Mouse (Mus musculus) erythroblast, embryonic 14.5 days (primary cell): ENCODE results near the gene Ccn2.

Source experiments
- GATA1 ChIP-seq: IDR thresholded peaks from 2 replicates; pipeline ENCODE4 v1.6.1; 2012; ENCODE audit warnings: low read length, inconsistent platforms, mixed read lengths
- TAL1 ChIP-seq: IDR thresholded peaks from 3 replicates; pipeline ENCODE4 v1.6.1; 2012; ENCODE audit warnings: low read length, inconsistent platforms, mixed read lengths

DNA sequence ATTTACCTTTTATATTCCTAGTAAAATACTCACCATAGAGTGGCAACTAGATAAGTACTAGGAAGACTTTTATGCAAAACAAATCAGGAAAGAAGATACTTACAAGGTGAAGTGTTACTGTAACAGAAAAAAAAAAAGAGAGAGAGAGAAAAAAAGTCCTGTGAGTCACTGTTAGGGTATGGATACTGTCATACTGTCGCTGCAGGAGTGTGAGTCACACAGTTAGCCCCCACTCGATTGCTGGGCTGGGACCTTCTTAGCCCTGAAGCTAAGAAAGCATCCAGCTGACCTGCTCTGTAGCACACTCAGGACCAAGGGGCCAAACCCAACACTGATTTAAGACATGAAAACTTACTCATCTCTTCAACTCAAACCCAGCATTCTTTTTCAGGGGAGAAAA, 41.2 kb upstream of the Ccn2 start:
- TF ChIP-seq TAL1, result no peak
- TF ChIP-seq GATA1, result no peak
